Mouse (Mus musculus) megakaryocyte, adult 5-6 weeks (primary cell): ENCODE results near the gene Ehd1. TPM values are rescaled to one million over a fixed set of nuclear protein-coding genes. Genes with fewer than 3 reads are reported as not detected.
A peak's percentile ranks its signal among the peaks of the same experiment; 100 is the strongest.

Source experiments
- ATAC-seq: 2 replicates; pipeline ENCODE4 v1.8.0; 2016; ENCODE audit warnings: mild to moderate bottlenecking, inconsistent platforms; ENCODE audit not compliant: poor library complexity, severe bottlenecking
- total RNA-seq, 2 experiments: library from RNA; stranded (forward) in 1 of 2; stranded (reverse) in 1 of 2; fragments of 153-499, 151-499 nt in 1 of 2; fragments of 221-1000, 200-1000 nt in 1 of 2; gene quantifications; 2 replicates each; pipeline versions ENCODE4 v1.2.3 to v1.2.4; 2015 to 2017

Gene Ehd1
- total RNA-seq (2015) (19.3 and 27.1 TPM in 2 replicates), total RNA-seq (2017) (24.0 and 34.8 TPM in 2 replicates)

DNA sequence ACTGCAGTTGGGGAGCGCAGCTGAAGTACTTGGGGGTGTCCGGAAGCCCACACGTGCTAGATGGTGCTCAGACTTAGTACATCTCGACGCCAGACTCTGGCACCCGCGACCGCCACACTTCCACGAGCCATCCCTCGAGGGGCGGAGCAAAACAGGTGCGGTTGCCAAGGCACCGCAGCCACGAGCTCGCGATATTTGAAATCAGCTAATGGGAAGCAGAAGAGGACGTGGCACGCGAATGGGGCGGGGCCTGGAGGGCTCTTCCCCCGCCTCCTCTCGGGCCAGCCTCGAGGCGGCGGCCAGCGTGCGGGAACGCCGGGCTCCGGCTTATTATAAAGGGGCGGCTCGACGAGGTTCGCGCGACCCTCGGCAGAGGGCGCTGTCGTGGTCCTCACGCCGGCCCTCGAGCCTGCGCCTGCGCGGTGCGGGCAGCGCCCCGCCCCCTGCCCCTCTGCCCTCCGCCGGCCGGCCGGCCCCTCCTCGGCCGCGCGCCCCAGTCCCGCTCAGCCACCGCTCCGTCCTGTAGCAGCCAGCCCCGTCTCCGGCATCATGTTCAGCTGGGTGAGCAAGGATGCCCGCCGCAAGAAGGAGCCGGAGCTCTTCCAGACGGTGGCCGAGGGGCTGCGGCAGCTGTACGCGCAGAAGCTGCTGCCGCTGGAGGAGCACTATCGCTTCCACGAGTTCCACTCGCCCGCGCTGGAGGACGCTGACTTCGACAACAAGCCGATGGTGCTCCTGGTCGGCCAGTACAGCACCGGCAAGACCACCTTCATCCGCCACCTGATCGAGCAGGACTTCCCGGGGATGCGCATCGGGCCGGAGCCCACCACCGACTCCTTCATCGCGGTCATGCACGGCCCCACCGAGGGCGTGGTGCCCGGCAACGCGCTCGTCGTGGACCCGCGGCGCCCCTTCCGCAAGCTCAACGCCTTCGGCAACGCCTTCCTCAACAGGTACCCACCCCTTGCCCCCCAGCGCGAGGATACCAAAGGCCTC is at the start of gene Ehd1:
Gene Ehd1 (plus strand): TSS at position 300 of the 996 bp plus-strand sequence.
- peak; percentile 86 for ATAC-seq

DNA sequence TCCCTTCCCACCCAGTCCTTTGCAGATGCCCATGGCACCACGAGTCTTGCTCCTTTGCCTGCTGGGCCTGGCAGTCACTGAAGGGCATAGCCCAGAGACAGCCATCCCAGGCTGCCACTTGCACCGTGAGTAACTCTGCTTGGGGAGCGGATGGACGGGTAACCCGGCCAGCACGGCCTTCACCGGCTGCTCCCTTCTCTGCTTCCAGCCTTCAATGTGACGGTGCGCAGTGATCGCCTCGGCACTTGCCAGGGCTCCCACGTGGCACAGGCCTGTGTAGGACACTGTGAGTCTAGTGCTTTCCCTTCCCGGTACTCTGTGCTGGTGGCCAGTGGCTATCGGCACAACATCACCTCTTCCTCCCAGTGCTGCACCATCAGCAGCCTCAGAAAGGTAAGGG is 49.8 kb upstream of the Ehd1 start:
- no peak for ATAC-seq

DNA sequence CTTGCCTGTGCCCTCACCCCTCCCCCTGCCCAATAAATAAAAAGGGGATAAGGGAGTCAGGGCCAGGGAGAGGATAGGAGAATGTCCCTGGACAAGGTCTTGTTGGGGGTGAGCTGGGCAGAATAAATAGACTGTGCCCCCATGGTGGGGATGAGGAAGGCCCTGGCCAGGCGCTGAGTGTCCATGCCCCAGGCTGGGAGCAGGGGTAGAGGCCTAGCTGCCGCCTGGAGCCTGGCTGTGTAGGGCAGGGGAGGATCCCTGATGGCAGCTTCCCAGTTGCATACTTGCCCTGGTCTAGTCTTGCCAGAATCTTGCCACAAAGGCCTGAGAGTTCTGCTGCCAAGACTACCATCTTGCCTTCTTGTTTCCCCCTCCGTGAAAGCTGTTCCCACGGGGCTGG is 48.7 kb upstream of the Ehd1 start:
- no peak for ATAC-seq

GRCm38 (mm10) chr19:6230411-6230810 is 46.1 kb upstream of the Ehd1 start:
- ATAC-seq: no peak

DNA sequence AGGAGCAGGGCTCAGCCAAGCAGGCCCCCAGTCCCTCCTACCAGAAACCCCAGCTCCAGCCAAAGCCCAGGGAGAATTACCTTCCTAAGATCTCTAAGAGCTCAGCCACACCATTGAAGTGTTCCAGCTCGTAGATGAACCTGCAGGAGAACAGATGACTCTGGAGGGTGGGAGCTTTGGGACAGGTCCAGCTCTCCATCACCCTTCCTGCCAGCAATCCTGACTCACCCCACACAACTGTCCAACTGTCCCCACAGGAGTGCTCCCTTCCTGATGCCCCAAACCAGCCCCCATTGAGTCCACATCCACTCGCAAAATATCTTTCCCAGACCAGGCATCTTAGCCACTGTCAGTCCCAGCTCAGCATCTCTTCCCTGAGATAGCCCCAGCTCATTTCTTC is 45.5 kb upstream of the Ehd1 start:
- no peak for ATAC-seq

DNA sequence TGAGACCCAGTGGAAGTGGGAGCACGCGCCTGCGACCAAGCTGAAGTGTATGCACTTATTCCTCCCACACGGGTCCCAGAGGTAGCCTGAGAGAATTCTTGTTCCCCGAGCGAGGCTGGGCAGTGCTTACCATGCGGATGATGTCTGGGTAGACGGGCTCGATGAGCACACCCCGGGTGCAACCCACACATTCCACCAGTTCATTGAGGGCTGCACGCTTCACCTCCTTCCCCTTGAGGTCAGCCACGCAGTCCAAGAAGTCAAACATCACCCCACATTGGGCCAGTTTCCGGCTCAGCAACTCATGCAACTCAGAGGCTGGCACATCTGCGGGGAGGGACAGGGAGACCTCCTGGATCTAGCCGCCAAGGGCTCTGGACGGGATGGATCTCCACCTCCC is 42.9 kb upstream of the Ehd1 start:
- ATAC-seq: no peak

- no peak for ATAC-seq
Observed at GRCm38 (mm10) chr19:6234337-6235083, 42.0 kb upstream of the Ehd1 start.

DNA sequence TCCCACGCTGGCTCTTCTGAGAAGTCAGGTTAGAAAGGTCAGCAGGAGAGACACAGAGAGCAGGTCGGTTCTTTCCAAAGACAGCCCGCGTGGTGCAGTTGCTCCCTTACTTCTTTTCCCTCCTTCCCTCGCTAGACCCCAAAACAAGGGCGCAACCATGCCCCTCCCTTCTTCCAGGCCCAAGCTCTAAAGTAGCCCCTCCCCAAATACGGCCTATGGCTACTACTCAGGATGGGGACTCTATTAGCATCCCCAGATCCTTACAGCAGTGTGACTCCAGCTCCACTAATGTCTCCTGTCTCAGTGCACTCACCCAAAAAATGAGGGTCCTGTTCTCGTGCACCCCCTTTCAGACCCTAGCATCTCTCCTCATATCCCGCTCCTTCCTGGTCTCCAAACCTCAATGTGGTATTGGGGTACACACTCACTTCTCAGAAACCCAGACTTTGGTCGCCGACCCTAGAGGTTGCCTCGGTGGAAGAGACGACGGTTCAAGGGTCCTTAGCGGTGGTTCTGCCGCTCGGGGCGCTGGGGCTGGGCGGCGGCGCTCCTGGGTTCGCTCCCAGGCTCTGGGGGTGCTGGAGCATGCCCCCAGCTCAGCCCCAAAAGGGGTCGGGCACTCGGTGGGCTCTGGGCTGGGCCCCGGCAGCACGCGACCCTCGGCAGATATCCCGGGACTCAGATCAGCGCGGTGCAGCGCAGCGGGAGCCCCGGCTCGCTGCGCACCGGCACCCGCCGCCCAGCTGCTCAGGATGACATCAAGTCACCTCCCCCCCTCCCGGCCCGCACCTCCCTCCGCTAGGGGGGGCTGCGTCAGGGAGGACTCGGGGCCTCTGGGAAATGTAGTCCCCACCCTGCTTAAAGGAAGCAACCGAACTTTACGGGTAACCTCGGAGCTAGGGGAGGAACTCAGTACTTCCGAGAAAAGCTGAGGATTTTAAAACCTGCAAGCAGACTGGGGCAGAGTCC is 41.2 kb upstream of the Ehd1 start, which contains the start of gene Ppp2r5b:
Gene Ppp2r5b (minus strand): TSS at position 789 of the 969 bp plus-strand sequence.
- ATAC-seq: peak; percentile 90

- peak; percentile 90 for ATAC-seq
Observed at GRCm38 (mm10) chr19:6236053-6236441, 40.5 kb upstream of the Ehd1 start.

DNA sequence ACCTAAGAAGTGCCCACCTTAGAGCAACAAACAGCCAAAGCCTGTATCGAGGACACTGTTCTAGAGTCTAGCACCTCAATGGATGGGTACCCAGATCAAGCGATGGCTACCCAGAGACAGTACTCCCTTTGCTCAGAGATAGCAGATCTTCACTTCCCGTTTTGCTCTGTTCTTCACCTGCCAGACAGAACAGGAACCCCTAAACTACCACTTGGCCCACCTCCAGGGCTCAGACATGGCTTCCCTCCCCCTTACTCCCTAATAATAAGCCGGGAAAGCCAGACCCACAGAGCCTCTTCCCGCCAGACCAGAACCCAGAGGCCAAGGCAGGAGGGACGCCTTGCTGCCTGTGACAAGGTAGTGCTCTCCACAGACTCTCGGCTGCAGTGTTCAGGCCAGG is 39.7 kb upstream of the Ehd1 start:
- no peak for ATAC-seq

DNA sequence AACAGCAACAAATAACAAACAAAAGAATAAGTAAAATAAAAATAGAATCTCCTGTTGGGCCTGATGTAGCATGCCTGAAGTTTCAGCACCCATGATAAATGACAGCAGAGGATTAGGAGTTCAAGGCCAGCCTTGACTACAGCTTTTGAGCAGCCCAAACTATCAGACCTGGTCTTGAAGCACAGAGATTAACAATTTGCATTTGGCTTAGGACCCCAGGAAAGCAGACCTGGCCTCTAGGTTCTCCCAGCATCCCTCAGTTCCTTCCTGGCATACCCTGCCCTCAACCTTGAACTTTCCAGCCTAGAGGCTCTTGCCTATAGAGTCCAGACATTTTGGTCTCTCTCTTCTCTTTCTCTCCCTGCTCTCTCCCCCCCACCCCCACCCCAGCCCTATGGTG is 37.8 kb upstream of the Ehd1 start:
- no peak for ATAC-seq

DNA sequence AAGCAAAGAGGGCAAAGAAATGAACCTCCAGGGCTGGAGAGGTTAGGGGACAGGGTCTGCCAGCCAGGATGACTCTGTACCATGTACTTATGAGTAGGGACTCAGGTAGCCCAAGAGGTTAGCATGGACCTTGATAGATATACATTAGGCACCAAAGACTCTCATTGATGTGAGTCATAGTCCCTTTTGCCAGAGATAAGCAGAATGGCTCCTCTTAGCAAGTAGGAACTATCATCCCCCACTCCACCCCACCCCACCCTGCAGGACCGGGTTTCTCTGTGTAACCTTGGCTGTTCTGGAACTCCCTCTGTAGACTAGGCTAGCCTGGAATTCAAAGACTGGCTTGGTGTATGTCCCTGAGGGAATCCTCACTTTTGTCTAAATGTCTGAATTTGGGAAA is 36.4 kb upstream of the Ehd1 start:
- ATAC-seq: no peak

- no peak for ATAC-seq
Observed at GRCm38 (mm10) chr19:6240725-6241124, 35.8 kb upstream of the Ehd1 start.

- ATAC-seq: peak; percentile 89
Observed at GRCm38 (mm10) chr19:6241274-6242107, 35.0 kb upstream of the Ehd1 start, which contains the start of gene Atg2a. Gene Atg2a (plus strand): TSS chr19:6241668.

GRCm38 (mm10) chr19:6242281-6242680 is 34.2 kb upstream of the Ehd1 start:
- ATAC-seq: peak; percentile 81

GRCm38 (mm10) chr19:6243226-6243625 is 33.3 kb upstream of the Ehd1 start:
- no peak for ATAC-seq

DNA sequence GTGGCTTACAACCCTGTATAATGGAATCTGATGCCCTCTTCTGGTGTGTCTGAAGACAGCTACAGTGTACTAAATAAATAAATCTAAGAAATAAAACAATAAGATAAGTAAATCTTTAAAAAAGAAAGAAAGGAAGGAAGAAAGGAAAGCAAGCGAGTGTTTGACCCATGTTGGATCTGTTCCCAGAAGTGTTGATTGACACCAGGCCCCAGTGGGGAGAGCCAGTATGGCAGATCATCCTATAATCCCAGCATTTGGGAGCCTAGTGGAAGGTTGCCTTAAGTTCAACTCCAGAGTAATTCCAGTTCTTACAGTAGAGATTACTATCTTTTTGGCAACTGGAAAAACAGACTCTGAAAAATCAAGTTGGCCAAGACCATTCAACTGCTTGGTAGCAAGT is 30.7 kb upstream of the Ehd1 start:
- no peak for ATAC-seq

GRCm38 (mm10) chr19:6247526-6248300 is 28.8 kb upstream of the Ehd1 start:
- no peak for ATAC-seq

DNA sequence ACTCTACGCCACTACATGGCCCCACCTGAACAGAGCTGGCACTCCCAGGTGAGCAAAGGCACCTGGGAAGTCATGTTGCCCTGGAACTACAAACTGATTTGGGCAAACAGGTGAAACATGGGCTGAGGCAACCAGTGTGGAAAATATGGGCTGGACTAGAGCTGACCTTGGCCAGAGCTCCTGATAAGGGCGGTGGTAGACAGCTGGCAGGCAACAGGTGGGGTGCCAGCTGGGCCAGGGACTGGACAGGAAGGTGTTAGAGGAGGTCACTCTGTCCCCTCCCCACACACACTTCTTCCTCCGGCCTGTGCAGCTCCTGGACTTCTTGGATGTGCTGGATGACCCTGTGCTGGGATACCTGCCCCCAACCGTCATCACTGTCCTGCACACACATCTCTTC is 23.5 kb upstream of the Ehd1 start:
- no peak for ATAC-seq
